Mouse (Mus musculus) layer of hippocampus, adult 8-10 months (tissue): Measurements from ENCODE around the gene Tenm4. TPM values are rescaled to one million over a fixed set of nuclear protein-coding genes. Genes with fewer than 3 reads are reported as not detected.
A peak's percentile ranks its signal among the peaks of the same experiment; 100 is the strongest.

Experiments
- DNase-seq, 2 experiments: peaks; one replicate each; pipeline ENCODE4 v3.0.0; 2022; ENCODE audit warnings: low spot score in 2 of 2
- microRNA-seq, 2 experiments: library from miRNA; unstranded; fragments of <30 nt; microRNA quantifications; one replicate each; pipeline ENCODE4 v1.2.0; 2022
- total RNA-seq, 4 experiments: library from RNA; stranded (reverse); gene quantifications; 2 replicates each; pipeline ENCODE4 v1.2.4; 2022

The Tenm4 gene
- total RNA-seq, 4 experiments from 2014 or later, result 128 to 134 (median 132) TPM

GRCm38 (mm10) chr7:96951281-96952051 lies 780.4 kb downstream of the Tenm4 start, which contains the start of gene Nars2:
Gene Nars2, plus strand, starts transcription at chr7:96951505.
- peak; percentile 87 to 90 for DNase-seq

DNA sequence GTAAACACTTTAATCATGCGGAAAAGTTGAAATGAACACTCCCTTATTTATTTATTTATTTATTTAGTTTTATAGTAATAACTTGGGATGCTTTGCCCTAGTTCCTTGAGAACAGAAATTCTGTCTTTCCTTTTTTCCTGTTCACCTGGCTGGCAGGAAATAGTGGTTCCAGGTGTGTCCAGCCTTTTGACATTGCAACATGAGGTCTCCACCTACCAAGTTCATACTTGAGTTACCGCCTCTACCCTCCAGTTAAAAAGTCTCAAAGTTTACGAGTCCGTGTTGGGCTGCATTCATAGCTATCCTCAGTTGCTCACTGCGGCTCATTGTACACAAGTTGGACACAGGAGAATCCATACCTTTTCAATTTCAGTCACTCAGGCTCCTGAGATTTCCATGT lies 781.0 kb downstream of the Tenm4 start:
- no peak for DNase-seq

DNA sequence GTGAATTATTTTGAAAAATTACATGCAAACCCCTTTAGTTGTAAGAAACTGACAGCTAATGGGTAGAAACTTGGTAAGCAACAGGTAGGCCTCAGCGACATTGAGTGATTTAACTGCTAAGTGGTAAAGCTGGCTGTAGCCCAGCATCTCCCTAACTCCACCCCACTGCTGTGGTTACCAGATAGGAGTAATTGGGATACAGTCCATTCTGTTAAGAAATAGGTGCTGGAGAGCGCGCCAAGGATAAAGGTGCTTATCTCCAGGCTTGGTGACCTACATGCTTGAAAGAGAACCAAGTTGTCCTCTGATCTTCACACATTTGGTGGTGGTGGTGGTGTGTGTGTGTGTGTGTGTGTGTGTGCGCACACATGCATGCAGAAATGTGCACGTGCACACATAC lies 788.1 kb downstream of the Tenm4 start:
- no peak for DNase-seq

Small RNA genes lying within 50 kb of the gene (microRNA-seq; reads per million reads assigned to microRNA genes)
- 0 reads per million in 2 experiments for gene Mir6394
- gene Mir708, result 2,067 to 2,359 reads per million in 2 experiments
